Mouse (Mus musculus): ENCODE results near the gene Olfr1506. TPM values are rescaled to one million over a fixed set of nuclear protein-coding genes. Genes with fewer than 3 reads are reported as not detected.
"Not testable (repeated sequence)": the region's sequence is repeated elsewhere in the genome, so short reads cannot be mapped to it uniquely, and the experiment has no call there.

Gene Olfr1506
- 4.3 and 7.4 TPM in 2 replicates for polyA plus RNA-seq (2011; ENCODE audit: insufficient read depth, insufficient read length, low replicate concordance, missing spikeins)

DNA sequence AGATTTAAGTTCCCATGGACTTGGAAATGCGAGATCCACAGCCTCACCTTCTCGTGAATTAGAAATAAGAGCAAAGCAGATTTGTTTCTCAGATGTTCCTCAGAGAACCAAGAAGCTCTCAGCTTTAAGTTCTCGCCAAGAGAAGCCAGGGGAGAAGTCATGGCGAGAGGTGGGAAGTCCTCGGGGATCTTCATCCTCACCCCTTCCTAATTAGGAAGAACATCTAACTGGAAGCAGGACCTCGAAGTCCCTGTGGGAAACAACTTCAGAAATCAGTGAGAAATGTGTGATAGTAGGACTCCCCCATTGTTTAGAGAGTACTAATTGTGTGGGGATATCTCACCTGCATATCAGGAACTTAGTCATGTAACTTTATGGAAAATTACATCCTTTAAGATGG lies at the start of gene Olfr1506:
Gene Olfr1506, minus strand, starts transcription at position 101 of the 400 bp plus-strand sequence.
- WGBS = no CpG with 5 or more reads among the region's 6 CpGs
- H3K27ac ChIP-seq (ENCODE audit: control insufficient read depth, insufficient read depth, low read depth, low read length, poor library complexity); H3K4me1 ChIP-seq (ENCODE audit: control insufficient read depth, insufficient read depth, low read length): not testable (repeated sequence)

GRCm38 (mm10) chr2:90270932-90271331 lies 46.6 kb upstream of the Olfr1506 start, which contains the start of gene Olfr1271:
Gene Olfr1271 (minus strand): TSS chr2:90271032.
- Histone ChIP-seq H3K4me1 (ENCODE audit: control insufficient read depth, insufficient read depth, low read length) (no peaks in the 10 kb centered on the region), H3K4me3 (replicated peaks; ENCODE audit: control insufficient read depth, low read depth, low read length) (no peak within 1 kb of the TSS), H3K27ac (ENCODE audit: control insufficient read depth, insufficient read depth, low read depth, low read length, poor library complexity) (no peak within 1 kb of the TSS)
- TF ChIP-seq CTCF (IDR thresholded peaks at IDR 0.05; ENCODE audit: control insufficient read depth, insufficient read depth, low read length) = no peak
- TF ChIP-seq POLR2A (IDR thresholded peaks at IDR 0.05; ENCODE audit: borderline replicate concordance, control insufficient read depth, low read depth, low read length) = no peak
- 80% methylated on average over 2 of the region's 2 CpGs for WGBS

More for the DNA sequence above, at the start of gene Olfr1506:
- not testable (repeated sequence) for H3K4me3 ChIP-seq (replicated peaks; ENCODE audit: control insufficient read depth, low read depth, low read length)

DNA sequence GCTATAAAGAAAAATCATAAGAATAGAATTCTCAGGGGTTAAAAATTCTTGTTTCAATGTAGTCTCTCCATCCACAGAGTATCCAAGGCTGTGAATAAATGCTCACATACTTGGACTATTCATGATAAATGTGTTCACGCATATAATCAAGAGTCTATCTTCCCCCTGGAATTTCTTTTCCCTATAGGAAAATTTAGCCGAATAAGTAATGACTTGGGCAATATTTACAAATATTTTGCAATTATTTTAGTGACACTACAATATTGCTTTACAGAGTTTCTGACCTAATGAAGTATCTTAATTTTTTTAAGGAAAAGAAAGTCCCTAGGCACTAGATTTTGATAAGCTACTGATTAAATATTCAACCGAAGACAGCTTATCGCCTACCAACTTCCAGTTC lies 33.2 kb upstream of the Olfr1506 start, which contains the start of gene Olfr142:
Gene Olfr142, minus strand, starts transcription at position 101 of the 400 bp plus-strand sequence.
- no peaks in the 10 kb centered on the region for H3K4me1 ChIP-seq (ENCODE audit: control insufficient read depth, insufficient read depth, low read length)
- 87% methylated on average over 4 of the region's 4 CpGs for WGBS
- no peak for TF ChIP-seq POLR2A (IDR thresholded peaks at IDR 0.05; ENCODE audit: borderline replicate concordance, control insufficient read depth, low read depth, low read length)
- TF ChIP-seq CTCF (IDR thresholded peaks at IDR 0.05; ENCODE audit: control insufficient read depth, insufficient read depth, low read length) = no peak
- H3K27ac ChIP-seq (ENCODE audit: control insufficient read depth, insufficient read depth, low read depth, low read length, poor library complexity) = no peak within 1 kb of the TSS
- no peak within 1 kb of the TSS for H3K4me3 ChIP-seq (replicated peaks; ENCODE audit: control insufficient read depth, low read depth, low read length)

DNA sequence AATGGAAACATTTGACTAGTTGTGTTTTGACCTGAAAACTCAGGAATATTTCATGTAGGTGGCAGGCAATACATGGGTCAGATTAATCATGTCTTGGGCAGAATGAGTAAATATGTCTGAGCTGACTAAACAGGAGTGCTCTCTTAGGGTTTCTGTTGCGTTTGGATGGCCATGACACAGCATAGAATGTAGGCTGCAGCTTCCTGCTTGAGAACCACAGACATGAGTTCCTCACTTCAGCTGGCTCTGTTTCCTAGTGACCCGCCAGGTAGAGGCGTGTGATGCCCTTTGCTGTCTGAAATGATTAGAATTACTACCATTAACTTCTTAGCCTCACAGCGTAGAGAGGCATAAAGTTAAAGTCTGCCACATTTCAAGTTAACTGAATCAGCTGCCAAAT lies 24.7 kb downstream of the Olfr1506 start:
- H3K27ac ChIP-seq (ENCODE audit: control insufficient read depth, insufficient read depth, low read depth, low read length, poor library complexity); H3K4me1 ChIP-seq (ENCODE audit: control insufficient read depth, insufficient read depth, low read length); H3K4me3 ChIP-seq (replicated peaks; ENCODE audit: control insufficient read depth, low read depth, low read length): not testable (repeated sequence)
- no CpG with 5 or more reads among the region's 4 CpGs for WGBS

DNA sequence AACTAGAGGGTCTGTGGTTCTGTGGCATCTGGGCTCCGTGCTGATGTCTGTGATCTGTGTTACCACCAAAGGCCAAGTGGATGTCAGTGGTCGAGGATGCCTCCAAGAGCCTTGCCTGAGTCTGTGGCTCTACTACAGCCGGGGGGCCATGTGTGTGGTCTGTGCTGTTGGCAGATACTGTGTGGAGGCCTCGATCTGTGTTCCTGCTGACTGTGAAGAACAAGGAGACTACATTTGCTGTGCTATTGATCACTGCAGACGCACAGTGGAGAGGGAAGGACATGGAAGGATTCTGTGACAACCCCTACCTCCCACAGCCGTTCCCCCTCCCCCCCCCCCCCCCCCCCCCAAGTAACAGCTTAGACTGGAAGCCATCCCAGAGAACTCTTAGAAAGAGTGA lies 29.0 kb downstream of the Olfr1506 start:
- H3K4me1 ChIP-seq (ENCODE audit: control insufficient read depth, insufficient read depth, low read length); H3K4me3 ChIP-seq (replicated peaks; ENCODE audit: control insufficient read depth, low read depth, low read length): not testable (repeated sequence)
- no CpG with 5 or more reads among the region's 6 CpGs for WGBS

GRCm38 (mm10) chr2:90194750-90195149 lies 29.5 kb downstream of the Olfr1506 start:
- not testable (repeated sequence) for H3K4me1 ChIP-seq (ENCODE audit: control insufficient read depth, insufficient read depth, low read length); H3K4me3 ChIP-seq (replicated peaks; ENCODE audit: control insufficient read depth, low read depth, low read length); H3K27ac ChIP-seq (ENCODE audit: control insufficient read depth, insufficient read depth, low read depth, low read length, poor library complexity)
- no CpG with 5 or more reads among the region's 3 CpGs for WGBS

More for the DNA sequence above, 29.0 kb downstream of the Olfr1506 start:
- H3K27ac ChIP-seq (ENCODE audit: control insufficient read depth, insufficient read depth, low read depth, low read length, poor library complexity) = not testable (repeated sequence)

- H3K27ac ChIP-seq (ENCODE audit: control insufficient read depth, insufficient read depth, low read depth, low read length, poor library complexity); H3K4me3 ChIP-seq (replicated peaks; ENCODE audit: control insufficient read depth, low read depth, low read length); H3K4me1 ChIP-seq (ENCODE audit: control insufficient read depth, insufficient read depth, low read length): not testable (repeated sequence)
- no CpG with 5 or more reads among the region's 5 CpGs for WGBS
These were observed 37.2 kb downstream of the Olfr1506 start for GRCm38 (mm10) chr2:90187082-90187481.

GRCm38 (mm10) chr2:90186082-90186481 lies 38.2 kb downstream of the Olfr1506 start:
- not testable (repeated sequence) for H3K4me3 ChIP-seq (replicated peaks; ENCODE audit: control insufficient read depth, low read depth, low read length); H3K4me1 ChIP-seq (ENCODE audit: control insufficient read depth, insufficient read depth, low read length); H3K27ac ChIP-seq (ENCODE audit: control insufficient read depth, insufficient read depth, low read depth, low read length, poor library complexity)
- no CpG with 5 or more reads among the region's 4 CpGs for WGBS

Other genes with a start within 250 kb of the Olfr1506 start
- gene Olfr1261, start 233.3 kb downstream of the Olfr1506 start, polyA plus RNA-seq (2011; ENCODE audit: insufficient read depth, insufficient read length, low replicate concordance, missing spikeins) = not detected in 2 replicates
- not detected in 2 replicates for gene Olfr1262, start 224.3 kb downstream of the Olfr1506 start, polyA plus RNA-seq (2011; ENCODE audit: insufficient read depth, insufficient read length, low replicate concordance, missing spikeins)
- gene Olfr1263, start 212.4 kb downstream of the Olfr1506 start, polyA plus RNA-seq (2011; ENCODE audit: insufficient read depth, insufficient read length, low replicate concordance, missing spikeins) = not detected in 2 replicates
- gene Olfr1264, start 198.9 kb downstream of the Olfr1506 start, polyA plus RNA-seq (2011; ENCODE audit: insufficient read depth, insufficient read length, low replicate concordance, missing spikeins) = 0.31 TPM in 1 of 2 replicates, not detected in the other
- not detected in 2 replicates for gene Olfr1265, start 189.2 kb downstream of the Olfr1506 start, polyA plus RNA-seq (2011; ENCODE audit: insufficient read depth, insufficient read length, low replicate concordance, missing spikeins)
- gene Olfr140, start 160.9 kb downstream of the Olfr1506 start, polyA plus RNA-seq (2011; ENCODE audit: insufficient read depth, insufficient read length, low replicate concordance, missing spikeins) = not detected in 2 replicates
- not detected in 2 replicates for gene Olfr1269, start 103.1 kb downstream of the Olfr1506 start, polyA plus RNA-seq (2011; ENCODE audit: insufficient read depth, insufficient read length, low replicate concordance, missing spikeins)
- gene Olfr32, start 82.2 kb downstream of the Olfr1506 start, polyA plus RNA-seq (2011; ENCODE audit: insufficient read depth, insufficient read length, low replicate concordance, missing spikeins) = not detected in 2 replicates
- not detected in 2 replicates for gene Olfr1270, start 71.4 kb downstream of the Olfr1506 start, polyA plus RNA-seq (2011; ENCODE audit: insufficient read depth, insufficient read length, low replicate concordance, missing spikeins)
- gene Olfr142, start 33.1 kb upstream of the Olfr1506 start, polyA plus RNA-seq (2011; ENCODE audit: insufficient read depth, insufficient read length, low replicate concordance, missing spikeins) = not detected in 2 replicates
- 0.25 and 0.97 TPM in 2 replicates for gene Olfr1271, start 46.5 kb upstream of the Olfr1506 start, polyA plus RNA-seq (2011; ENCODE audit: insufficient read depth, insufficient read length, low replicate concordance, missing spikeins)
- not detected in 2 replicates for gene Olfr1272, start 68.3 kb upstream of the Olfr1506 start, polyA plus RNA-seq (2011; ENCODE audit: insufficient read depth, insufficient read length, low replicate concordance, missing spikeins)
- not detected in 2 replicates for gene Gm13769, start 97.7 kb upstream of the Olfr1506 start, polyA plus RNA-seq (2011; ENCODE audit: insufficient read depth, insufficient read length, low replicate concordance, missing spikeins)
- not detected in 2 replicates for gene Olfr1274-ps, start 174.2 kb upstream of the Olfr1506 start, polyA plus RNA-seq (2011; ENCODE audit: insufficient read depth, insufficient read length, low replicate concordance, missing spikeins)